Mouse (Mus musculus) midbrain, embryonic 14.5 days (tissue): Measurements from ENCODE around the gene Unk. TPM values are rescaled to one million over a fixed set of nuclear protein-coding genes. Genes with fewer than 3 reads are reported as not detected.

Experiments
- ATAC-seq: fragments of 200-750 bp; cut with Nextera tagmentation; 2 replicates; pipeline ENCODE4 v1.8.0; 2017; ENCODE audit warnings: moderate number of reproducible peaks, moderate library complexity; ENCODE audit not compliant: low FRiP score, low TSS enrichment
- DNase-seq: peaks from one replicate; pipeline ENCODE4 v3.0.0-alpha.2; 2015
- H3K27ac ChIP-seq: fragments of 300-500 bp; sonication (generic); replicated peaks from 2 replicates; pipeline ENCODE4 v1.5.1; 2014; ENCODE audit warnings: mild to moderate bottlenecking, low read depth, low read length, moderate library complexity
- H3K27me3 ChIP-seq: fragments of 300-500 bp; sonication (generic); 2 replicates; pipeline ENCODE4 v1.6.1; 2014; ENCODE audit warnings: low read length, control low read depth, mixed read lengths; ENCODE audit not compliant: control insufficient read depth, insufficient read depth
- H3K36me3 ChIP-seq: fragments of 300-500 bp; sonication (generic); 2 replicates; pipeline ENCODE4 v1.6.1; 2014; ENCODE audit warnings: low read length, control low read depth; ENCODE audit not compliant: control insufficient read depth, insufficient read depth
- H3K4me1 ChIP-seq: fragments of 300-500 bp; sonication (generic); 2 replicates; pipeline ENCODE4 v1.6.1; 2014; ENCODE audit warnings: mild to moderate bottlenecking, antibody characterized with exemption, low read length, control low read depth; ENCODE audit not compliant: control insufficient read depth, insufficient read depth
- H3K4me2 ChIP-seq: fragments of 300-500 bp; sonication (generic); 2 replicates; pipeline ENCODE4 v1.6.1; 2014; ENCODE audit warnings: mild to moderate bottlenecking, low read length, moderate library complexity
- H3K4me3 ChIP-seq: fragments of 300-500 bp; sonication (generic); replicated peaks from 2 replicates; pipeline ENCODE4 v1.5.1; 2014; ENCODE audit warnings: low read depth, low read length
- H3K9ac ChIP-seq: fragments of 300-500 bp; sonication (generic); replicated peaks from 2 replicates; pipeline ENCODE4 v1.6.1; 2014; ENCODE audit warnings: mild to moderate bottlenecking, low read length, moderate library complexity
- H3K9me3 ChIP-seq: fragments of 300-500 bp; sonication (generic); 2 replicates; pipeline ENCODE4 v1.6.1; 2016; ENCODE audit warnings: low read length, control low read depth, mixed read lengths; ENCODE audit not compliant: control insufficient read depth
- WGBS: fragments of 180-500 bp; shearing (Covaris S2); extraction: QIAGEN DNeasy Blood & Tissue Kit; methylation state at CpG from one replicate; pipeline ENCODE4 v1.1.7; 2014; 5-methylcytosine and 5-hydroxymethylcytosine counted together
- polyA plus RNA-seq: library from polyadenylated mRNA; unstranded; fragments of >200 nt; fragmentation: Nextera tagmentation; extraction: Ambion mirVana; gene quantifications from 2 replicates; pipeline ENCODE4 v1.2.1, GENCODE M21; 2014

Unk gene
- polyA plus RNA-seq, 1 experiment from 2014 or later, result 33.0 TPM

GRCm38 (mm10) chr11:116034584-116034983 lies 4.5 kb downstream of the Unk start:
- Histone ChIP-seq H3K9ac (no peak overlapping the region), H3K4me1 (peaks cover 10% of the 10 kb centered on the region), H3K36me3 (peaks cover 9% of the 10 kb centered on the region), H3K4me3 (no peak overlapping the region), H3K4me2 (no peak overlapping the region), H3K27ac (no peak overlapping the region), H3K9me3 (no peaks in the 10 kb centered on the region), H3K27me3 (no peaks in the 10 kb centered on the region)
- 94% methylated on average over 6 of the region's 6 CpGs for WGBS
- DNase-seq (no peak), ATAC-seq (no peak)

GRCm38 (mm10) chr11:116036671-116037070 lies 6.5 kb downstream of the Unk start:
- no peak overlapping the region for H3K4me2 ChIP-seq
- 99% methylated on average over 3 of the region's 3 CpGs for WGBS
- ATAC-seq (no peak), DNase-seq (no peak)
- no peak overlapping the region for H3K9ac ChIP-seq
- no peak overlapping the region for H3K4me3 ChIP-seq
- H3K27ac ChIP-seq, result no peak overlapping the region
- H3K4me1 ChIP-seq, result peaks cover 1% of the 10 kb centered on the region
- H3K27me3 ChIP-seq, result no peaks in the 10 kb centered on the region
- peaks cover 23% of the 10 kb centered on the region for H3K36me3 ChIP-seq
- H3K9me3 ChIP-seq, result no peaks in the 10 kb centered on the region

- Histone ChIP-seq H3K4me2 (no peak overlapping the region), H3K36me3 (peaks cover 32% of the 10 kb centered on the region), H3K4me1 (no peaks in the 10 kb centered on the region), H3K4me3 (no peak overlapping the region), H3K27me3 (no peaks in the 10 kb centered on the region), H3K27ac (no peak overlapping the region), H3K9ac (no peak overlapping the region), H3K9me3 (no peaks in the 10 kb centered on the region)
- ATAC-seq (no peak), DNase-seq (no peak)
- 88% methylated on average over 9 of the region's 9 CpGs for WGBS
Measured at GRCm38 (mm10) chr11:116037826-116038225, 7.7 kb downstream of the Unk start.

- Histone ChIP-seq H3K4me1 (no peaks in the 10 kb centered on the region), H3K4me3 (no peak overlapping the region), H3K9ac (no peak overlapping the region), H3K27me3 (no peaks in the 10 kb centered on the region), H3K9me3 (no peaks in the 10 kb centered on the region), H3K4me2 (no peak overlapping the region), H3K36me3 (peaks cover 38% of the 10 kb centered on the region), H3K27ac (no peak overlapping the region)
- WGBS, result 90% methylated on average over 6 of the region's 6 CpGs
- DNase-seq (no peak), ATAC-seq (no peak)
Measured at GRCm38 (mm10) chr11:116040593-116040992, 10.5 kb downstream of the Unk start.

- H3K27me3 ChIP-seq, result no peaks in the 10 kb centered on the region
- no peak overlapping the region for H3K27ac ChIP-seq
- ATAC-seq, result no peak
- DNase-seq, result no peak
- no peak overlapping the region for H3K4me3 ChIP-seq
- WGBS, result 98% methylated on average over 2 of the region's 2 CpGs
- H3K4me1 ChIP-seq, result no peaks in the 10 kb centered on the region
- peaks cover 42% of the 10 kb centered on the region for H3K36me3 ChIP-seq
- H3K9ac ChIP-seq, result no peak overlapping the region
- H3K9me3 ChIP-seq, result no peaks in the 10 kb centered on the region
- no peak overlapping the region for H3K4me2 ChIP-seq
Measured at GRCm38 (mm10) chr11:116041833-116042232, 11.7 kb downstream of the Unk start.

GRCm38 (mm10) chr11:116042372-116043138 lies 12.4 kb downstream of the Unk start:
- Histone ChIP-seq H3K36me3 (peaks cover 49% of the 10 kb centered on the region), H3K27me3 (no peaks in the 10 kb centered on the region), H3K27ac (no peak overlapping the region), H3K9ac (no peak overlapping the region), H3K4me1 (no peaks in the 10 kb centered on the region), H3K9me3 (no peaks in the 10 kb centered on the region), H3K4me2 (no peak overlapping the region), H3K4me3 (no peak overlapping the region)
- 89% methylated on average over 5 of the region's 5 CpGs for WGBS
- ATAC-seq (no peak), DNase-seq (no peak)

- H3K27ac ChIP-seq, result no peak overlapping the region
- H3K9me3 ChIP-seq, result no peaks in the 10 kb centered on the region
- peaks cover 56% of the 10 kb centered on the region for H3K36me3 ChIP-seq
- H3K4me3 ChIP-seq, result no peak overlapping the region
- ATAC-seq (no peak), DNase-seq (no peak)
- H3K27me3 ChIP-seq, result no peaks in the 10 kb centered on the region
- no peak overlapping the region for H3K4me2 ChIP-seq
- WGBS, result 96% methylated on average over 1 of the region's 1 CpGs
- no peak overlapping the region for H3K9ac ChIP-seq
- no peaks in the 10 kb centered on the region for H3K4me1 ChIP-seq
Measured at GRCm38 (mm10) chr11:116043286-116043685, 13.2 kb downstream of the Unk start.

GRCm38 (mm10) chr11:116045173-116045572 lies 15.1 kb downstream of the Unk start:
- no peak overlapping the region for H3K27ac ChIP-seq
- H3K4me3 ChIP-seq, result no peak overlapping the region
- no peak overlapping the region for H3K4me2 ChIP-seq
- WGBS, result 98% methylated on average over 6 of the region's 6 CpGs
- H3K4me1 ChIP-seq, result no peaks in the 10 kb centered on the region
- no peaks in the 10 kb centered on the region for H3K9me3 ChIP-seq
- no peaks in the 10 kb centered on the region for H3K27me3 ChIP-seq
- H3K9ac ChIP-seq, result no peak overlapping the region
- peaks cover 63% of the 10 kb centered on the region for H3K36me3 ChIP-seq
- no peak for ATAC-seq
- DNase-seq, result no peak

- Histone ChIP-seq H3K36me3 (peaks cover 84% of the 10 kb centered on the region), H3K27me3 (no peaks in the 10 kb centered on the region), H3K27ac (no peak overlapping the region), H3K4me1 (no peaks in the 10 kb centered on the region), H3K4me2 (no peak overlapping the region), H3K9me3 (no peaks in the 10 kb centered on the region), H3K9ac (no peak overlapping the region), H3K4me3 (no peak overlapping the region)
- no peak for DNase-seq
- WGBS, result 95% methylated on average over 2 of the region's 2 CpGs
- no peak for ATAC-seq
Measured at GRCm38 (mm10) chr11:116049610-116050009, 19.5 kb downstream of the Unk start.
